Mouse (Mus musculus): ENCODE data around the gene Mrm1. TPM values are rescaled to one million over a fixed set of nuclear protein-coding genes. Genes with fewer than 3 reads are reported as not detected.

Mrm1 gene
- 7.4 and 8.4 TPM in 2 replicates for polyA plus RNA-seq (2015; fragmentation: Nextera tagmentation; extraction: Ambion mirVana)

GRCm38 (mm10) chr11:84818961-84819692 is at the start of gene Mrm1:
Gene Mrm1, minus strand, starts transcription at chr11:84819515.
- Histone ChIP-seq H3K9me3 (ENCODE audit: low read length) (no peaks in the 10 kb centered on the region), H3K4me3 (ENCODE audit: low read depth, low read length) (peak within 1 kb of the TSS; percentile 64), H3K27me3 (ENCODE audit: insufficient read depth, low read length) (no peaks in the 10 kb centered on the region), H3K36me3 (replicated peaks; ENCODE audit: insufficient read depth, low read length) (peaks cover 31% of the 10 kb centered on the region), H3K27ac (ENCODE audit: low read depth) (peak within 1 kb of the TSS; percentile 95), H3K9ac (replicated peaks) (peak within 1 kb of the TSS; percentile 85), H3K4me1 (ENCODE audit: insufficient read depth) (peaks cover 12% of the 10 kb centered on the region), H3K4me2 (ENCODE audit: low read depth, low read length) (peak within 1 kb of the TSS; percentile 99)
- peak; percentile 71 for ATAC-seq
- DNase-seq = peak; percentile 97
- TF ChIP-seq CTCF (IDR thresholded peaks at IDR 0.05; ENCODE audit: low read depth) (peak; percentile 98), EP300 (IDR thresholded peaks at IDR 0.05; ENCODE audit: low read depth) (no peak)
- WGBS (ENCODE audit: insufficient replicate concordance) = under 1% methylated on average over 54 of the region's 55 CpGs

DNA sequence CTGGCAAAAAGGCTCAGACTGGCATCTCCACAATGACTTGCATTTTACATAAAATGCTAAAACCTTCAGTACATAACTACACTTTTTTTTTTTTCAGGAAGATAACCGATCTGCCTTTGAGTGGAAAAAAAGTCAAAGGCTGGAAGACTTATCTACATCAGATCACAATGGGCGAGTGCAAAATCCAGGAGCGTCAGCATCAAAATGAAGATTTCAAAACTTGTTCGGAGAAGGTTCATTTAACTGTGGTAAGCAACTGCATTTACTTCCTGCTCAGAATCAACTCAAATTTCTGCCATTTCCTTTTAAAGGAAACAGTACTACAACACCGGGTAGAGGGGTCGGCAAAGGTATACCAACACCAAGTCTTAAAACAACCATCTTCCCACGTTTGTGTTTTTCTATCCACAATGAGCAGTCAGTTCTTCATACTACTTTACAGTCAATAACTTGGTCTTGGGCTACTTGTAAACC is 49.5 kb upstream of the Mrm1 start:
- Histone ChIP-seq H3K4me3 (ENCODE audit: low read depth, low read length) (peak overlapping the region; percentile 100), H3K9ac (replicated peaks) (peak overlapping the region; percentile 99), H3K4me2 (ENCODE audit: low read depth, low read length) (peak overlapping the region; percentile 80), H3K27me3 (ENCODE audit: insufficient read depth, low read length) (no peaks in the 10 kb centered on the region), H3K27ac (ENCODE audit: low read depth) (peak overlapping the region; percentile 100), H3K36me3 (replicated peaks; ENCODE audit: insufficient read depth, low read length) (peaks cover 17% of the 10 kb centered on the region), H3K9me3 (ENCODE audit: low read length) (no peaks in the 10 kb centered on the region), H3K4me1 (ENCODE audit: insufficient read depth) (peaks cover 17% of the 10 kb centered on the region)
- DNase-seq = no peak
- no peak for TF ChIP-seq EP300 (IDR thresholded peaks at IDR 0.05; ENCODE audit: low read depth)
- TF ChIP-seq CTCF (IDR thresholded peaks at IDR 0.05; ENCODE audit: low read depth) = no peak
- WGBS (ENCODE audit: insufficient replicate concordance) = 1% methylated on average over 7 of the region's 7 CpGs
- no peak for ATAC-seq

DNA sequence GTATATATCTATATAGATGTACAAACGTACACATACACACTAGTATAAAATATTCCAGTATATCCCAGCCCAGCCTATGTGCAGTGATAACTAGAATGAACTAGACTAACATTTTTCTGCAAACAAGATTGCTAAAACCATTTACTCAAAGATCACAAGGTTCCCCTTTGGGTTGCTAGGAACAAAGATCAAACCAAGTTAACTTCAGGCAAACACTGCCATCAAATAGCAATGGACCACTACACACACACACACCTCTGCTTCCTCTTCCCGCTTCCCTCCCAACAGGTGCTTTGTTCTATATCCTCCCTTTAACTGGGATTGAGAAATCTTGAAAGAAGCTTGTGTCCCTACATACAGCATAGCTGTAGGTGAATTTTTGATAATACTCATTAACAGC is 48.3 kb upstream of the Mrm1 start:
- 70% methylated on average over 2 of the region's 2 CpGs for WGBS (ENCODE audit: insufficient replicate concordance)
- no peak for ATAC-seq
- peak overlapping the region; percentile 100 for H3K4me3 ChIP-seq (ENCODE audit: low read depth, low read length)
- H3K36me3 ChIP-seq (replicated peaks; ENCODE audit: insufficient read depth, low read length) = peaks cover 21% of the 10 kb centered on the region
- H3K9me3 ChIP-seq (ENCODE audit: low read length) = no peaks in the 10 kb centered on the region
- peaks cover 15% of the 10 kb centered on the region for H3K4me1 ChIP-seq (ENCODE audit: insufficient read depth)
- peak overlapping the region; percentile 80 for H3K4me2 ChIP-seq (ENCODE audit: low read depth, low read length)
- H3K27ac ChIP-seq (ENCODE audit: low read depth) = 0 out of 2 replicates have a peak overlapping the region, but pooled peaks have one; percentile 0
- TF ChIP-seq EP300 (IDR thresholded peaks at IDR 0.05; ENCODE audit: low read depth) (no peak), CTCF (IDR thresholded peaks at IDR 0.05; ENCODE audit: low read depth) (no peak)
- no peaks in the 10 kb centered on the region for H3K27me3 ChIP-seq (ENCODE audit: insufficient read depth, low read length)
- peak overlapping the region; percentile 53 for H3K9ac ChIP-seq (replicated peaks)
- no peak for DNase-seq

DNA sequence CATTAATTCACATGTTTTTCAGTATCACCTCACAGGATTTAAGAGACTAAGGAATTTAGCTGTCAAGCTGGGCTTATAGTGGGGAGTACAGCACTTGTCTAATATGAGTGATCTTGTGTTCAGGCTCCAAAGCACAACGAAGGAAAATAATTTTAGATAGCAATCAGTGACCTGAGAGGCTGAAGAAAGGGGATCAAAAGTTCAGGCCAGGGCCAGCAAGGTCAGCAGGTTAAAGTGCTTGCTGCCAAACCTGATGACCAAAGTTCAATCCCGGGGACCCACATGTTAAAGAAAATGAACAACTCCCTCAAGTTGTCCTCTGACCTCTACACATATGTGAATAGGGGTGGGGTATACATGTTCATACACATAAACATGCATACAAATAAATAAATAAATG is 46.0 kb upstream of the Mrm1 start:
- WGBS (ENCODE audit: insufficient replicate concordance) = 45% methylated on average over 2 of the region's 2 CpGs
- H3K36me3 ChIP-seq (replicated peaks; ENCODE audit: insufficient read depth, low read length) = peaks cover 37% of the 10 kb centered on the region
- no peaks in the 10 kb centered on the region for H3K27me3 ChIP-seq (ENCODE audit: insufficient read depth, low read length)
- H3K27ac ChIP-seq (ENCODE audit: low read depth) = 0 out of 2 replicates have a peak overlapping the region, but pooled peaks have one; percentile 3
- ATAC-seq (no peak), DNase-seq (no peak)
- H3K9ac ChIP-seq (replicated peaks) = no peak overlapping the region
- H3K4me1 ChIP-seq (ENCODE audit: insufficient read depth) = peaks cover 15% of the 10 kb centered on the region
- no peak overlapping the region for H3K4me3 ChIP-seq (ENCODE audit: low read depth, low read length)
- TF ChIP-seq CTCF (IDR thresholded peaks at IDR 0.05; ENCODE audit: low read depth) = no peak
- peak; percentile 32; the same call in 1 of the 2 replicates for TF ChIP-seq EP300 (IDR thresholded peaks at IDR 0.05; ENCODE audit: low read depth)
- H3K9me3 ChIP-seq (ENCODE audit: low read length) = no peaks in the 10 kb centered on the region
- peak overlapping the region; percentile 23 for H3K4me2 ChIP-seq (ENCODE audit: low read depth, low read length)

- Histone ChIP-seq H3K4me2 (ENCODE audit: low read depth, low read length) (no peak overlapping the region), H3K9ac (replicated peaks) (no peak overlapping the region)
- ATAC-seq = no peak
These were observed 36.0 kb upstream of the Mrm1 start for GRCm38 (mm10) chr11:84855285-84855684.

DNA sequence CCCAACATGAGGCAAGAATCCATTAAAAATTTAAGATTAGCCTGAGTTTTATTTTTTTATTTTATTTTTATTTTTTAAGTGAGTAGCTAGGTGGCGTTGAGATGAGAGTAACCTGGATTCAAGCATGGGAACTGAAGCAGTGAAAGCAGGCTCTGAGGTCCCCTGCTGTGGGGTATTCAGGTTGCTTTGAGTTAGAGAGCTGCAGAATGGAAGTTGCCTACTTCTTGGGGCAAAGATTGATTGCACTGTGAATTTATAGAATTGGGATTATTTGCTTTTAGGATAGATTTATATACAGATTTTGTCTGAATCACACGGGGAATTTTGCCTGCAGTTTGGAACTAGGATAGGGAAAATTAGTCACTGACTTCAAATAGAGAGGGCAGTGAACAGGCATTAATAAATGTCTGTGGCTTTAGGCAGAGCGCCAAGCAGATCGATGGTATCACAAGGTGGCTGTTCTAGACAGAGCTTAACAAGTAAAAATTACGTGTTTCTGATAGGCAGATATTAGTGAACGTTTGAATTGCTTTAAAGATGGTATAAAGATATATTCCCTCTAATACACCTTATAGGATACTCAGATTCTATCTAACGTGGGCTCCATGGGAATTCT is 28.3 kb upstream of the Mrm1 start:
- Histone ChIP-seq H3K9ac (replicated peaks) (no peak overlapping the region), H3K27me3 (ENCODE audit: insufficient read depth, low read length) (no peaks in the 10 kb centered on the region), H3K4me1 (ENCODE audit: insufficient read depth) (no peaks in the 10 kb centered on the region), H3K4me2 (ENCODE audit: low read depth, low read length) (no peak overlapping the region), H3K36me3 (replicated peaks; ENCODE audit: insufficient read depth, low read length) (peaks cover 62% of the 10 kb centered on the region), H3K27ac (ENCODE audit: low read depth) (no peak overlapping the region), H3K4me3 (ENCODE audit: low read depth, low read length) (no peak overlapping the region), H3K9me3 (ENCODE audit: low read length) (no peaks in the 10 kb centered on the region)
- DNase-seq (no peak), ATAC-seq (no peak)
- TF ChIP-seq CTCF (IDR thresholded peaks at IDR 0.05; ENCODE audit: low read depth) (no peak), EP300 (IDR thresholded peaks at IDR 0.05; ENCODE audit: low read depth) (no peak)
- WGBS (ENCODE audit: insufficient replicate concordance) = 85% methylated on average over 7 of the region's 7 CpGs

More at GRCm38 (mm10) chr11:84855285-84855684, 36.0 kb upstream of the Mrm1 start:
- TF ChIP-seq EP300 (IDR thresholded peaks at IDR 0.05; ENCODE audit: low read depth) (no peak), CTCF (IDR thresholded peaks at IDR 0.05; ENCODE audit: low read depth) (no peak)
- Histone ChIP-seq H3K27me3 (ENCODE audit: insufficient read depth, low read length) (no peaks in the 10 kb centered on the region), H3K36me3 (replicated peaks; ENCODE audit: insufficient read depth, low read length) (peaks cover 83% of the 10 kb centered on the region), H3K4me3 (ENCODE audit: low read depth, low read length) (no peak overlapping the region), H3K9me3 (ENCODE audit: low read length) (no peaks in the 10 kb centered on the region), H3K27ac (ENCODE audit: low read depth) (no peak overlapping the region), H3K4me1 (ENCODE audit: insufficient read depth) (no peaks in the 10 kb centered on the region)
- DNase-seq = no peak
- WGBS (ENCODE audit: insufficient replicate concordance) = 92% methylated on average over 6 of the region's 6 CpGs
